Comparison of ENCODE assay signal across 11 mouse cellular contexts in genomic region chr3:57252551-57252950, GRCm38 (mm10). TPM values are rescaled to one million over a fixed set of nuclear protein-coding genes. Genes with fewer than 3 reads are reported as not detected.
DNase-seq lines count a peak whose midpoint lies in the region; ATAC-seq lines count a peak whose summit lies in the region.
"Had no signal": no experiment of that assay in that cellular context is flagged by ENCODE, and none has a peak within 500 bp of the region (broad histone marks: within the 10 kb centered on the region; RNA-seq: fewer than 3 reads in every experiment).

No protein-coding gene starts in this region.

- DNase-seq in gastrocnemius, adult 18-20 months (ENCODE audit: low spot score): peak; percentile 62
- DNase-seq in gastrocnemius, postnatal 4 days (ENCODE audit: low spot score in 2 of 2): no peak
- peak; percentile 73 for DNase-seq in 3134 (ENCODE audit: extremely low read depth, insufficient read length, low spot score)
- peak; percentile 19 for DNase-seq in adrenal gland, postnatal 10 days
- DNase-seq in right cerebral cortex, postnatal 4 days: no peak
- DNase-seq in layer of hippocampus, postnatal 10 days (ENCODE audit: low spot score in 2 of 2): no peak
- no peak for DNase-seq in kidney, postnatal 4 days
- DNase-seq: kidney, adult 9 months; right cerebral cortex, postnatal 14 days had no signal

- ATAC-seq in granulocyte monocyte progenitor cell, adult 5-6 weeks (replicated peaks; ENCODE audit: poor library complexity, severe bottlenecking): peak; percentile 99
- ATAC-seq: CD4-positive, CD25-positive, alpha-beta regulatory T cell, adult 4 months had no signal

RNA-seq across cellular contexts. Expression of gene Tm4sf1, which starts 49.2 kb away (rescaled TPM):
- total RNA-seq in gastrocnemius, adult 18-20 months (2021): 10 to 100 TPM; 10.0 to 24.2 TPM
- total RNA-seq in gastrocnemius, postnatal 4 days (2021): 10 to 100 TPM; 48.9 to 58.0 TPM
- 10 to 100 TPM; 64.2 to 67.6 TPM for total RNA-seq in adrenal gland, postnatal 10 days (2021)
- total RNA-seq in granulocyte monocyte progenitor cell, adult 5-6 weeks (2014; fragmentation: Nextera tagmentation): not detected in 2 replicates
- not detected in 2 replicates for total RNA-seq in granulocyte monocyte progenitor cell, adult 5-6 weeks (2017)
- total RNA-seq in layer of hippocampus, postnatal 10 days (2021): 10 to 100 TPM; 15.8 to 18.3 TPM

Comparison
In these comparisons a context has a peak if more than half of its experiments do, and no peak if none do; other contexts are left out.
1. DNase-seq: peak in gastrocnemius, adult 18-20 months (single experiment), 3134 (single experiment) and adrenal gland, postnatal 10 days (single experiment); none in gastrocnemius, postnatal 4 days (0 of 2), right cerebral cortex, postnatal 4 days (single experiment), layer of hippocampus, postnatal 10 days (0 of 2) and kidney, postnatal 4 days (0 of 2).
2. RNA of gene Tm4sf1, which starts 49.2 kb away (total RNA-seq): 64.2 to 67.6 TPM in adrenal gland, postnatal 10 days, 48.9 to 58.0 TPM in gastrocnemius, postnatal 4 days, 10.0 to 24.2 TPM in gastrocnemius, adult 18-20 months and 15.8 to 18.3 TPM in layer of hippocampus, postnatal 10 days; not detected in granulocyte monocyte progenitor cell, adult 5-6 weeks; every median in the first group is over 10 times any median in the second.